Mouse (Mus musculus): Measurements from ENCODE around the gene Fam131a.

- TF ChIP-seq EP300 (IDR thresholded peaks at IDR 0.05; ENCODE audit: low read length): no peak
- TF ChIP-seq POLR2A (IDR thresholded peaks at IDR 0.05; ENCODE audit: low read depth, low read length): no peak
- TF ChIP-seq CHD2 (IDR thresholded peaks at IDR 0.05; ENCODE audit: low read length): no peak
- TF ChIP-seq HCFC1 (IDR thresholded peaks at IDR 0.05; ENCODE audit: low read depth, low read length): no peak
- no peak for TF ChIP-seq MAX (IDR thresholded peaks at IDR 0.05; ENCODE audit: low read length)
- TF ChIP-seq CTCF (conservative IDR thresholded peaks at IDR 0.05 in 1 of 2, IDR thresholded peaks at IDR 0.05 in 1 of 2; ENCODE audit: low read depth in 2 of 2, low read length in 2 of 2): no peak
- no peak for TF ChIP-seq USF2 (conservative IDR thresholded peaks at IDR 0.05; ENCODE audit: low read depth, low read length)
- TF ChIP-seq ZC3H11A (IDR thresholded peaks at IDR 0.05; ENCODE audit: low read depth, low read length): no peak
Measured at GRCm38 (mm10) chr16:20703071-20703470, 10.0 kb downstream of the Fam131a start.
